Mouse (Mus musculus) bone marrow, adult 2 months (tissue): ENCODE measurements around the gene Gon4l. TPM values are rescaled to one million over a fixed set of nuclear protein-coding genes. Genes with fewer than 3 reads are reported as not detected.

Experiments used
- H3K27ac ChIP-seq: fragments of 200-500 bp; 2 replicates; pipeline ENCODE4 v1.5.1; 2012; ENCODE audit warnings: low read depth, mild to moderate bottlenecking, control low read depth, inconsistent platforms, low read length; ENCODE audit not compliant: control insufficient read depth, poor library complexity, insufficient read depth
- H3K4me1 ChIP-seq: fragments of 200-500 bp; 2 replicates; pipeline ENCODE4 v1.6.1; 2011; ENCODE audit warnings: low read length; ENCODE audit not compliant: control insufficient read depth, insufficient read depth
- H3K4me3 ChIP-seq: fragments of 200-500 bp; replicated peaks from 2 replicates; pipeline ENCODE3; 2011; ENCODE audit warnings: mild to moderate bottlenecking, low read depth, low read length, control low read depth; ENCODE audit not compliant: control insufficient read depth
- CTCF ChIP-seq: fragments of 200-500 bp; IDR thresholded peaks from 2 replicates; pipeline ENCODE4 v1.5.1; 2011; ENCODE audit warnings: low read length, control low read depth; ENCODE audit not compliant: control insufficient read depth, insufficient read depth
- POLR2A ChIP-seq: fragments of 200-500 bp; IDR thresholded peaks from 2 replicates; pipeline ENCODE4 v1.6.1; 2011; ENCODE audit warnings: low read depth, mild to moderate bottlenecking, control low read depth, low read length, borderline replicate concordance; ENCODE audit not compliant: control insufficient read depth
- WGBS: fragments of 180-500 bp; shearing (Covaris S2); methylation state at CpG from one replicate; pipeline ENCODE4 v1.1.7; 2018; 5-methylcytosine and 5-hydroxymethylcytosine counted together
- polyA plus RNA-seq: library from polyadenylated mRNA; stranded (reverse); fragments of >200 nt; gene quantifications from 2 replicates; pipeline ENCODE4 v1.2.4, GENCODE M21; 2011; ENCODE audit warnings: low replicate concordance; ENCODE audit not compliant: missing spikeins, insufficient read depth, insufficient read length

The Gon4l gene
- polyA plus RNA-seq, 1 experiment, result 33.1 TPM

GRCm38 (mm10) chr3:88905741-88906140 lies 70.7 kb downstream of the Gon4l start:
- H3K27ac ChIP-seq, result no peak overlapping the region
- H3K4me1 ChIP-seq, result no peaks in the 10 kb centered on the region
- WGBS, result 87% methylated on average over 2 of the region's 2 CpGs
- no peak overlapping the region for H3K4me3 ChIP-seq
- TF ChIP-seq POLR2A, result no peak
- no peak for TF ChIP-seq CTCF

GRCm38 (mm10) chr3:88906393-88907159 lies 71.5 kb downstream of the Gon4l start:
- no peak overlapping the region for H3K4me3 ChIP-seq
- 89% methylated on average over 6 of the region's 6 CpGs for WGBS
- H3K27ac ChIP-seq, result no peak overlapping the region
- TF ChIP-seq CTCF, result no peak
- TF ChIP-seq POLR2A, result no peak
- H3K4me1 ChIP-seq, result no peaks in the 10 kb centered on the region

GRCm38 (mm10) chr3:88912585-88912984 lies 77.6 kb downstream of the Gon4l start:
- H3K27ac ChIP-seq, result no peak overlapping the region
- WGBS, result 90% methylated on average over 7 of the region's 7 CpGs
- TF ChIP-seq CTCF (no peak), POLR2A (no peak)
- no peak overlapping the region for H3K4me3 ChIP-seq
- peaks cover 2% of the 10 kb centered on the region; the same call in 1 of the 2 replicates for H3K4me1 ChIP-seq

DNA sequence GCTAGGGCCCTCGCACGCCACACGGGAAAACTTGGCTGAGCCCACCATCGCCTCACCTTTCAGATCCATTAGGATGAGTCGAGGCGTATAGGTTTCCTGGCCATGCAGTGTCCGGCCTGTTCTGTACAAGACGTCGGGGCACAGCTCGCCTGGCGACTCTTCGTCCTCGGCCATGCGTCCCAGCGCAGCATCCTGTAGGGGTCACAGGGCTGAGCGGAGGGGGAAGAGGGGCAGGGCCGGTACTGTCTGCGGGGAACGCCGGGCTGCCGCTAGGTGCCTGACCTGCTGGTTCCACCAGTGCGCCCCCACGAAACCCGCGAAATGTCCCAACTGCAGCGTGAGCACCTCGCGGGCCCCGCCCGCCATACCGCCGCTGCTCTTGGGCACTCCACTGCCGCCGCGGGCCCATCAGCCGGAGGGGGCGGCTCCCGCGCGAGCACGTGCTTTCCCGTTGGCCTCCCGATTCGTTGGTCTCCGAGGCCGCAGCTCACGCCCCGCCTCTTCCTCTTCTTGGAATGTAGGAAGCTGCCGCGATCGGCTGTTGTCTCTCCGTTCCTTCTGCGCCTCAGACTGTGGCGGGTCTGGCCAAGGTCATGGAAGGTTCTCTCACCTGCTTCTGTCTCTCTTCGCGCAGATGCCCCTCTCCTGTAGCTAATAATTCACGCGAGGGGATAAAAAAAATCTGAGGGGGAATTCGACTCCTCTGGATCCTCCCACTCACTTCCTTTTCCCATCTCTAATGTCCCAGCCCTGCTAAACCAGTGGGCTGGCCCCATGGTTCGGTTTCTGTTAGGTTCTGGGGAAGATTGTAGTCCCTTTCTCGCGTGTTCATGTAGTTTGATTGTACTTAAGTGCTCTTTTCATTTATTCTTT lies 78.7 kb downstream of the Gon4l start, which contains the start of gene Msto1:
TSS of gene Msto1 (minus strand) at position 489 of the 873 bp plus-strand sequence.
- under 1% methylated on average over 62 of the region's 62 CpGs for WGBS
- Histone ChIP-seq H3K4me3 (peak within 1 kb of the TSS; percentile 84), H3K4me1 (peaks cover 2% of the 10 kb centered on the region; the same call in 1 of the 2 replicates), H3K27ac (peak within 1 kb of the TSS; percentile 70)
- no peak for TF ChIP-seq CTCF
- peak; percentile 93 for TF ChIP-seq POLR2A

DNA sequence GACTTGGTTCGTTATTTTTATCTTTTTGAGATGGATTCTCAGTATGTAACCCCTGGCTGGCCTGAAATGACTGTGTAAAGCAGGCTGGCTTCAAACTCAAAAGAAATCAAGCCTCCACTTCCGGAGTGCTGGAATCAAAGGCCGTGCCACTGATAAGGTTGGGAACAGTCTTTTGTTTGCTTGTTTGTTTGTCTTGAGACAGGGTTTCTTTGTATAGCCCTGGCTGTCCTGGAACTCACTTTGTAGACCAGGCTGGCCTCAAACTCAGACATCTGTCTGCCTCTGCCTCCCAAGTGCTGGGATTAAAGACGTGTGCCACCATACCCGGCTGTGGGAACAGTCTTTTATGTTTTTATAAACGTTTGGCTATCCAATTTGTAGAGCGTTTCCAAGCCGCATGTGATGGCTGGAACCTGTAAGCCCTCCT lies 79.4 kb downstream of the Gon4l start:
- TF ChIP-seq CTCF, result no peak
- TF ChIP-seq POLR2A, result no peak
- peaks cover 2% of the 10 kb centered on the region; the same call in 1 of the 2 replicates for H3K4me1 ChIP-seq
- 25% methylated on average over 8 of the region's 8 CpGs for WGBS
- peak overlapping the region; percentile 84 for H3K4me3 ChIP-seq
- H3K27ac ChIP-seq, result peak overlapping the region; percentile 70; the same call in 1 of the 2 replicates

- Histone ChIP-seq H3K27ac (no peak overlapping the region), H3K4me1 (no peaks in the 10 kb centered on the region; the same call in 1 of the 2 replicates), H3K4me3 (no peak overlapping the region)
- TF ChIP-seq POLR2A (no peak), CTCF (no peak)
- WGBS, result 86% methylated on average over 13 of the region's 13 CpGs
Measured at GRCm38 (mm10) chr3:88918981-88919380, 84.0 kb downstream of the Gon4l start.

DNA sequence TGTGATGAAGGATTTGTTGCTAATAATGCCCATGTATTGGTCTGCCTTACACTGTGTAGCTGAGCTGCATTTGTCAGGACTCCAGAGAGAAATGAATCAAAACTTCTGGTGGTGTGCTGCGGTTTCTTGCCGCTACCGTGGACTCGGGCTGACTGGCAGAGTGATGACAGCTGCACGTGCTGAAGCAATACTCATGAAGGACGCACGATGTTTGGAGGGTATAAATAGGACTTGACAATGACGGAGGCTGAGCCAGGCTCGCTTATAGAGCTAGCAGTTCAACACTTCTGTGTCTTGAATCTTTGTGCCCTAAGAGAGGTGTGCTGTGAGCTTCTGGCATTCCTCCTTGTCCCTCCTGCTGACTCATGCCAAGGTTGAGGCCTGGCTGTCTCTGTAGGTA lies 86.4 kb downstream of the Gon4l start:
- Histone ChIP-seq H3K4me3 (no peak overlapping the region), H3K27ac (no peak overlapping the region), H3K4me1 (no peaks in the 10 kb centered on the region)
- WGBS, result 96% methylated on average over 9 of the region's 9 CpGs
- TF ChIP-seq CTCF (no peak), POLR2A (no peak)

- H3K4me3 ChIP-seq, result no peak overlapping the region
- 59% methylated on average over 8 of the region's 8 CpGs for WGBS
- H3K4me1 ChIP-seq, result no peaks in the 10 kb centered on the region
- H3K27ac ChIP-seq, result no peak overlapping the region
- no peak for TF ChIP-seq CTCF
Measured at GRCm38 (mm10) chr3:88923989-88924591, 89.1 kb downstream of the Gon4l start.
